Comparison of ENCODE assay signal across 14 mouse cellular contexts in genomic region chr11:98283740-98284139, GRCm38 (mm10). TPM values are rescaled to one million over a fixed set of nuclear protein-coding genes. Genes with fewer than 3 reads are reported as not detected.
DNase-seq lines count a peak whose midpoint lies in the region; ATAC-seq lines count a peak whose summit lies in the region.
"Had no signal": no experiment of that assay in that cellular context is flagged by ENCODE, and none has a peak within 500 bp of the region (broad histone marks: within the 10 kb centered on the region; RNA-seq: fewer than 3 reads in every experiment).

No protein-coding gene starts in this region.

- ATAC-seq in heart, embryonic 13.5 days (ENCODE audit: extremely low read depth, insufficient number of reproducible peaks, low FRiP score, low TSS enrichment) = no peak
- ATAC-seq in neural tube, embryonic 12.5 days (ENCODE audit: low FRiP score, low read depth) = peak; percentile 76; the same call in 1 of the 2 replicates
- ATAC-seq in hindbrain, embryonic 14.5 days (ENCODE audit: low FRiP score) = peak; percentile 69
- peak; percentile 68 for ATAC-seq in neural tube, embryonic 15.5 days (ENCODE audit: low FRiP score)
- ATAC-seq: Patski had no signal

- 34% methylated on average over 9 of the region's 9 CpGs for WGBS in heart, embryonic 13.5 days
- 26% methylated on average over 9 of the region's 9 CpGs for WGBS in neural tube, embryonic 12.5 days
- WGBS in hindbrain, embryonic 14.5 days = 14% methylated on average over 9 of the region's 9 CpGs
- 11% methylated on average over 9 of the region's 9 CpGs for WGBS in neural tube, embryonic 15.5 days

- H3K4me2 ChIP-seq in heart, embryonic 13.5 days = peak overlapping the region; percentile 72
- peak overlapping the region; percentile 44 for H3K4me2 ChIP-seq in neural tube, embryonic 12.5 days (replicated peaks)
- peak overlapping the region; percentile 36 for H3K4me2 ChIP-seq in hindbrain, embryonic 14.5 days (replicated peaks)
- peak overlapping the region; percentile 54 for H3K4me2 ChIP-seq in neural tube, embryonic 15.5 days

- H3K9me3 ChIP-seq in heart, embryonic 13.5 days = no peaks in the 10 kb centered on the region
- H3K9me3 ChIP-seq in neural tube, embryonic 12.5 days = no peaks in the 10 kb centered on the region
- H3K9me3 ChIP-seq in hindbrain, embryonic 14.5 days (ENCODE audit: control insufficient read depth, low read length) = no peaks in the 10 kb centered on the region
- H3K9me3 ChIP-seq in neural tube, embryonic 15.5 days (replicated peaks) = no peaks in the 10 kb centered on the region

- H3K4me3 ChIP-seq in heart, embryonic 13.5 days = no peak overlapping the region
- no peak overlapping the region for H3K4me3 ChIP-seq in neural tube, embryonic 12.5 days
- H3K4me3 ChIP-seq in hindbrain, embryonic 14.5 days (replicated peaks; ENCODE audit: low read length) = no peak overlapping the region
- H3K4me3 ChIP-seq in neural tube, embryonic 15.5 days (replicated peaks) = no peak overlapping the region
- H3K4me3 ChIP-seq: erythroblast, embryonic 14.5 days had no signal

- H3K36me3 ChIP-seq in heart, embryonic 13.5 days = peaks cover 18% of the 10 kb centered on the region
- peaks cover 10% of the 10 kb centered on the region for H3K36me3 ChIP-seq in neural tube, embryonic 12.5 days
- H3K36me3 ChIP-seq in hindbrain, embryonic 14.5 days (replicated peaks; ENCODE audit: control insufficient read depth, insufficient read depth) = peaks cover 5% of the 10 kb centered on the region
- peaks cover 4% of the 10 kb centered on the region; the same call in 1 of the 2 replicates for H3K36me3 ChIP-seq in neural tube, embryonic 15.5 days

- H3K4me1 ChIP-seq in heart, embryonic 13.5 days = peaks cover 9% of the 10 kb centered on the region
- H3K4me1 ChIP-seq in neural tube, embryonic 12.5 days = peaks cover 12% of the 10 kb centered on the region; the same call in 1 of the 2 replicates
- H3K4me1 ChIP-seq in hindbrain, embryonic 14.5 days (replicated peaks; ENCODE audit: control insufficient read depth, insufficient read depth, low read length) = peaks cover 27% of the 10 kb centered on the region
- H3K4me1 ChIP-seq in neural tube, embryonic 15.5 days = peaks cover 38% of the 10 kb centered on the region

- DNase-seq in heart, postnatal 4 days = no peak
- no peak for DNase-seq in neural tube, embryonic 10.5 days (ENCODE audit: extremely low spot score, low spot score)
- DNase-seq in hindbrain, embryonic 14.5 days (ENCODE audit: low spot score) = peak; percentile 53
- no peak for DNase-seq in thymus, postnatal 14 days
- DNase-seq in adrenal gland, postnatal 25 days = no peak
- DNase-seq: gastrocnemius, postnatal 25 days; liver, postnatal 0 days had no signal

- peaks cover 20% of the 10 kb centered on the region for H3K27me3 ChIP-seq in heart, embryonic 13.5 days (replicated peaks)
- H3K27me3 ChIP-seq in neural tube, embryonic 12.5 days (replicated peaks) = no peaks in the 10 kb centered on the region
- no peaks in the 10 kb centered on the region for H3K27me3 ChIP-seq in hindbrain, embryonic 14.5 days (ENCODE audit: control insufficient read depth, insufficient read depth, low read length)
- H3K27me3 ChIP-seq in neural tube, embryonic 15.5 days (replicated peaks) = no peaks in the 10 kb centered on the region
- H3K27me3 ChIP-seq: Patski had no signal

- H3K9ac ChIP-seq in heart, embryonic 13.5 days = no peak overlapping the region
- H3K9ac ChIP-seq in neural tube, embryonic 12.5 days = no peak overlapping the region
- H3K9ac ChIP-seq in hindbrain, embryonic 14.5 days = no peak overlapping the region
- no peak overlapping the region for H3K9ac ChIP-seq in neural tube, embryonic 15.5 days (replicated peaks)
- H3K9ac ChIP-seq: liver, postnatal 0 days had no signal

- no peak overlapping the region for H3K27ac ChIP-seq in heart, embryonic 13.5 days (replicated peaks)
- no peak overlapping the region for H3K27ac ChIP-seq in neural tube, embryonic 12.5 days
- peak overlapping the region; percentile 83 for H3K27ac ChIP-seq in hindbrain, embryonic 14.5 days
- H3K27ac ChIP-seq in neural tube, embryonic 15.5 days (replicated peaks) = peak overlapping the region; percentile 81

RNA-seq across cellular contexts. Expression of gene Neurod2, which starts 45.7 kb away (rescaled TPM):
- polyA plus RNA-seq in heart, embryonic 13.5 days (2015; fragmentation: Nextera tagmentation; extraction: Ambion mirVana) = 0.04 TPM in 1 of 2 replicates, not detected in the other
- not detected for total RNA-seq in heart, postnatal 4 days (2021)
- 10.0 and 11.2 TPM in 2 replicates for polyA plus RNA-seq in neural tube, embryonic 12.5 days (2016; fragmentation: Nextera tagmentation; extraction: Ambion mirVana)
- polyA plus RNA-seq in hindbrain, embryonic 14.5 days (2014; fragmentation: Nextera tagmentation; extraction: Ambion mirVana) = 21.7 and 25.5 TPM in 2 replicates
- 13.7 and 16.3 TPM in 2 replicates for polyA plus RNA-seq in neural tube, embryonic 15.5 days (2015; fragmentation: Nextera tagmentation; extraction: Ambion mirVana)
- not detected in 2 replicates for total RNA-seq in adrenal gland, postnatal 25 days (2021)
- total RNA-seq: adrenal gland, postnatal 10 days; gastrocnemius, postnatal 25 days; monocyte, adult 5-6 weeks had no signal
- polyA plus RNA-seq: erythroblast, embryonic 14.5 days; liver, postnatal 0 days; Patski had no signal

Comparison
In these comparisons a context has a peak if more than half of its experiments do, and no peak if none do; other contexts are left out.
1. H3K27ac ChIP-seq: peak in hindbrain, embryonic 14.5 days (single experiment) and neural tube, embryonic 15.5 days (single experiment); none in heart, embryonic 13.5 days (single experiment) and neural tube, embryonic 12.5 days (single experiment).
2. RNA of gene Neurod2, which starts 45.7 kb away (polyA plus RNA-seq): 21.7 to 25.5 TPM in hindbrain, embryonic 14.5 days, 13.7 to 16.3 TPM in neural tube, embryonic 15.5 days and 10.0 to 11.2 TPM in neural tube, embryonic 12.5 days; 0.04 TPM in heart, embryonic 13.5 days; every median in the first group is over 10 times any median in the second.
3. Peak in every context shown above with its lines, with median percentiles within 50 percentile points of each other: H3K4me2 ChIP-seq.